Mouse (Mus musculus) liver, postnatal 0 days (tissue): Measurements from ENCODE around the gene Nudcd3.

Experiments
- CTCF ChIP-seq: sonication (generic); IDR thresholded peaks from 2 replicates; pipeline ENCODE4 v1.5.1; 2016; ENCODE audit warnings: antibody characterized with exemption, low read depth
- EP300 ChIP-seq: IDR thresholded peaks from 2 replicates; pipeline ENCODE4 v1.6.1; 2016; ENCODE audit warnings: antibody characterized with exemption, low read depth, mild to moderate bottlenecking

- peak; percentile 42 for TF ChIP-seq CTCF
- TF ChIP-seq EP300 = no peak
These were observed 19.3 kb downstream of the Nudcd3 start for GRCm38 (mm10) chr11:6180811-6181399.
